In the genomic region with DNA sequence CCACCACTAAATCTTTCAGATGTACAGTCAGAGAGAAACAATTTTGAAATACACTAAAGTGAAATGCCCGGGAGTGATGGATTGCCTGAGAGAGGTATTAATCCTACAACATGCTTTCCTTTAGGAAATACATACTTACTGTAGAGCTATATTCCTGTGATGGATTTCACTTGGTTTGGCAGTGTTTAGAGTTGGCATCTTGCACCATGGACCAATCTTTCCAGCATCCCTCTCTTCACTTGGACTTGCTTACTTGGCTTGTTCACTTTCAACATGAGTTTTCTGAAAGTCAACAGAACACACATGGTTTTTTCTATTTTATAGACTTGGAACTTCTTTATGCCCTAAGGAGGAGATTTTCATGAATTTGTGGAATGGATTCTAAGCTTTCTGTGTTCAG, we compare ENCODE assay signal across 33 mouse cellular contexts.
"Had no signal": no experiment of that assay in that cellular context is flagged by ENCODE, and none has a peak within 500 bp of the region (broad histone marks: within the 10 kb centered on the region; RNA-seq: fewer than 3 reads in every experiment).

No protein-coding gene starts in this region.

- H3K36me3 ChIP-seq: limb, embryonic 10.5 days; limb, embryonic 12.5 days; limb, embryonic 13.5 days; limb, embryonic 15.5 days; liver, embryonic 12.5 days; liver, embryonic 13.5 days; liver, embryonic 15.5 days; lung, embryonic 15.5 days; midbrain, embryonic 10.5 days; midbrain, embryonic 12.5 days; midbrain, embryonic 13.5 days; midbrain, embryonic 15.5 days; neural tube, embryonic 12.5 days; neural tube, embryonic 13.5 days had no signal

- H3K27ac ChIP-seq: limb, embryonic 10.5 days; limb, embryonic 12.5 days; limb, embryonic 13.5 days; limb, embryonic 15.5 days; liver, embryonic 12.5 days; liver, embryonic 13.5 days; liver, embryonic 14.5 days; liver, embryonic 15.5 days; lung, embryonic 15.5 days; macrophage; midbrain, embryonic 10.5 days; midbrain, embryonic 12.5 days; midbrain, embryonic 13.5 days; midbrain, embryonic 15.5 days; neural tube, embryonic 12.5 days; neural tube, embryonic 13.5 days had no signal

- ATAC-seq: liver, embryonic 12.5 days; liver, postnatal 0 days; lung, postnatal 0 days; midbrain, embryonic 13.5 days; midbrain, embryonic 15.5 days; midbrain, embryonic 16.5 days had no signal

- DNase-seq: left cerebral cortex, postnatal 4 days; liver; liver, embryonic 13.5 days; liver, postnatal 0 days; lung, adult 18-20 months; lung, adult 2 months; lung, embryonic 14.5 days; lung, postnatal 10 days; lung, postnatal 14 days; lung, postnatal 36 days; lung, postnatal 4 days; midbrain, embryonic 14.5 days had no signal

- H3K4me1 ChIP-seq: limb, embryonic 10.5 days; limb, embryonic 12.5 days; limb, embryonic 13.5 days; limb, embryonic 15.5 days; liver, embryonic 12.5 days; liver, embryonic 13.5 days; liver, embryonic 15.5 days; lung, embryonic 15.5 days; megakaryocyte, embryonic 14.5 days; midbrain, embryonic 10.5 days; midbrain, embryonic 12.5 days; midbrain, embryonic 13.5 days; midbrain, embryonic 15.5 days; neural tube, embryonic 12.5 days; neural tube, embryonic 13.5 days had no signal

- H3K27me3 ChIP-seq: limb, embryonic 12.5 days; limb, embryonic 13.5 days; limb, embryonic 15.5 days; liver, embryonic 12.5 days; liver, embryonic 13.5 days; liver, embryonic 15.5 days; lung, embryonic 15.5 days; midbrain, embryonic 12.5 days; midbrain, embryonic 13.5 days; midbrain, embryonic 15.5 days; neural tube, embryonic 12.5 days; neural tube, embryonic 13.5 days had no signal

- H3K9ac ChIP-seq: limb, embryonic 12.5 days; limb, embryonic 13.5 days; limb, embryonic 15.5 days; liver, embryonic 12.5 days; liver, embryonic 13.5 days; liver, embryonic 14.5 days; liver, embryonic 15.5 days; liver, postnatal 0 days; lung, embryonic 14.5 days; lung, embryonic 15.5 days; midbrain, embryonic 12.5 days; midbrain, embryonic 13.5 days; midbrain, embryonic 15.5 days; neural tube, embryonic 12.5 days; neural tube, embryonic 13.5 days had no signal

- H3K9me3 ChIP-seq: limb, embryonic 10.5 days; limb, embryonic 12.5 days; limb, embryonic 13.5 days; limb, embryonic 15.5 days; liver, embryonic 12.5 days; liver, embryonic 13.5 days; liver, embryonic 15.5 days; lung, embryonic 15.5 days; megakaryocyte, embryonic 14.5 days; midbrain, embryonic 10.5 days; midbrain, embryonic 12.5 days; midbrain, embryonic 13.5 days; midbrain, embryonic 15.5 days; neural tube, embryonic 12.5 days; neural tube, embryonic 13.5 days had no signal

- H3K4me2 ChIP-seq: limb, embryonic 12.5 days; limb, embryonic 13.5 days; limb, embryonic 15.5 days; liver, embryonic 11.5 days; liver, embryonic 12.5 days; liver, embryonic 13.5 days; liver, embryonic 15.5 days; lung, embryonic 14.5 days; lung, embryonic 15.5 days; midbrain, embryonic 11.5 days; midbrain, embryonic 12.5 days; midbrain, embryonic 13.5 days; midbrain, embryonic 15.5 days; neural tube, embryonic 12.5 days; neural tube, embryonic 13.5 days had no signal

- H3K4me3 ChIP-seq: limb, embryonic 10.5 days; limb, embryonic 12.5 days; limb, embryonic 13.5 days; limb, embryonic 15.5 days; liver, embryonic 12.5 days; liver, embryonic 13.5 days; liver, embryonic 15.5 days; lung, embryonic 15.5 days; megakaryocyte, embryonic 14.5 days; midbrain, embryonic 10.5 days; midbrain, embryonic 12.5 days; midbrain, embryonic 13.5 days; midbrain, embryonic 15.5 days; myocyte; neural tube, embryonic 12.5 days; neural tube, embryonic 13.5 days had no signal
